Mouse (Mus musculus) erythroblast, embryonic 14.5 days (primary cell): ENCODE measurements around the gene Itpka. TPM values are rescaled to one million over a fixed set of nuclear protein-coding genes. Genes with fewer than 3 reads are reported as not detected.

Source experiments
- H3K27me3 ChIP-seq: 2 replicates; pipeline ENCODE4 v1.6.1; 2012; ENCODE audit warnings: inconsistent platforms; ENCODE audit not compliant: control insufficient read depth
- H3K36me3 ChIP-seq: 2 replicates; pipeline ENCODE4 v1.6.1; 2012; ENCODE audit warnings: mild to moderate bottlenecking, inconsistent platforms; ENCODE audit not compliant: control insufficient read depth
- H3K4me1 ChIP-seq: 2 replicates; pipeline ENCODE4 v1.6.1; 2012; ENCODE audit warnings: inconsistent platforms; ENCODE audit not compliant: control insufficient read depth
- H3K4me3 ChIP-seq: replicated peaks from 2 replicates; pipeline ENCODE3; 2012; ENCODE audit warnings: moderate library complexity, mild to moderate bottlenecking, inconsistent platforms
- H3K9me3 ChIP-seq: 2 replicates; pipeline ENCODE4 v1.6.1; 2012; ENCODE audit warnings: low read length, inconsistent platforms, mixed read lengths; ENCODE audit not compliant: control insufficient read depth
- GATA1 ChIP-seq: IDR thresholded peaks from 2 replicates; pipeline ENCODE4 v1.6.1; 2012; ENCODE audit warnings: low read length, inconsistent platforms, mixed read lengths
- TAL1 ChIP-seq: IDR thresholded peaks from 3 replicates; pipeline ENCODE4 v1.6.1; 2012; ENCODE audit warnings: low read length, inconsistent platforms, mixed read lengths
- polyA plus RNA-seq: library from polyadenylated mRNA; stranded (reverse); fragments of >175 nt; gene quantifications from 2 replicates; pipeline ENCODE4 v1.2.3, GENCODE M21; 2012

Gene Itpka
- polyA plus RNA-seq, 1 experiment: 0.05 TPM

- TF ChIP-seq GATA1: no peak
- no peak for TF ChIP-seq TAL1
- Histone ChIP-seq H3K4me3 (no peak overlapping the region), H3K27me3 (no peaks in the 10 kb centered on the region), H3K4me1 (peaks cover 6% of the 10 kb centered on the region), H3K9me3 (no peaks in the 10 kb centered on the region), H3K36me3 (peaks cover 84% of the 10 kb centered on the region)
These were observed 21.1 kb upstream of the Itpka start for GRCm38 (mm10) chr2:119721070-119721469.

GRCm38 (mm10) chr2:119727762-119728416, 14.2 kb upstream of the Itpka start:
- H3K4me1 ChIP-seq: peaks cover 22% of the 10 kb centered on the region
- H3K9me3 ChIP-seq: no peaks in the 10 kb centered on the region
- peaks cover 87% of the 10 kb centered on the region for H3K36me3 ChIP-seq
- TF ChIP-seq GATA1: no peak
- no peak for TF ChIP-seq TAL1
- H3K27me3 ChIP-seq: no peaks in the 10 kb centered on the region
- H3K4me3 ChIP-seq: no peak overlapping the region

- Histone ChIP-seq H3K4me3 (no peak overlapping the region), H3K9me3 (no peaks in the 10 kb centered on the region), H3K4me1 (peaks cover 16% of the 10 kb centered on the region), H3K27me3 (no peaks in the 10 kb centered on the region), H3K36me3 (peaks cover 86% of the 10 kb centered on the region)
- TF ChIP-seq TAL1 (no peak), GATA1 (no peak)
These were observed 11.4 kb upstream of the Itpka start for GRCm38 (mm10) chr2:119730735-119731134.

- H3K4me3 ChIP-seq: no peak overlapping the region
These were observed 5.0 kb upstream of the Itpka start for GRCm38 (mm10) chr2:119737124-119737523.

GRCm38 (mm10) chr2:119740567-119740966, 1.6 kb upstream of the Itpka start:
- Histone ChIP-seq H3K9me3 (no peaks in the 10 kb centered on the region; the same call in 1 of the 2 replicates), H3K4me1 (peaks cover 41% of the 10 kb centered on the region), H3K4me3 (no peak overlapping the region), H3K36me3 (peaks cover under 1% of the 10 kb centered on the region; the same call in 1 of the 2 replicates), H3K27me3 (peaks cover 79% of the 10 kb centered on the region)
- TF ChIP-seq TAL1: no peak
- TF ChIP-seq GATA1: no peak

More at GRCm38 (mm10) chr2:119737124-119737523, 5.0 kb upstream of the Itpka start:
- peaks cover 29% of the 10 kb centered on the region for H3K36me3 ChIP-seq
- peaks cover 44% of the 10 kb centered on the region for H3K27me3 ChIP-seq
- peaks cover 11% of the 10 kb centered on the region for H3K4me1 ChIP-seq
- no peaks in the 10 kb centered on the region for H3K9me3 ChIP-seq
- TF ChIP-seq GATA1 (no peak), TAL1 (no peak)

- Histone ChIP-seq H3K27me3 (peaks cover 79% of the 10 kb centered on the region), H3K9me3 (no peaks in the 10 kb centered on the region; the same call in 1 of the 2 replicates), H3K36me3 (no peaks in the 10 kb centered on the region), H3K4me3 (peak overlapping the region; percentile 77), H3K4me1 (peaks cover 41% of the 10 kb centered on the region)
- TF ChIP-seq GATA1: no peak
- no peak for TF ChIP-seq TAL1
These were observed 481 bp downstream of the Itpka start for GRCm38 (mm10) chr2:119742461-119743175.

- H3K4me3 ChIP-seq: peak overlapping the region; percentile 77
- no peaks in the 10 kb centered on the region; the same call in 1 of the 2 replicates for H3K9me3 ChIP-seq
- peaks cover 80% of the 10 kb centered on the region for H3K27me3 ChIP-seq
- no peaks in the 10 kb centered on the region for H3K36me3 ChIP-seq
- TF ChIP-seq GATA1: no peak
- H3K4me1 ChIP-seq: peaks cover 41% of the 10 kb centered on the region
These were observed 1.2 kb downstream of the Itpka start for GRCm38 (mm10) chr2:119743176-119743807.

GRCm38 (mm10) chr2:119743808-119744162, 1.6 kb downstream of the Itpka start:
- Histone ChIP-seq H3K9me3 (no peaks in the 10 kb centered on the region; the same call in 1 of the 2 replicates), H3K36me3 (no peaks in the 10 kb centered on the region), H3K4me3 (peak overlapping the region; percentile 77), H3K4me1 (peaks cover 41% of the 10 kb centered on the region), H3K27me3 (peaks cover 76% of the 10 kb centered on the region)
- TF ChIP-seq GATA1 (no peak), TAL1 (no peak)
